Comparison of ENCODE assay signal across 8 mouse cellular contexts in the genomic region with DNA sequence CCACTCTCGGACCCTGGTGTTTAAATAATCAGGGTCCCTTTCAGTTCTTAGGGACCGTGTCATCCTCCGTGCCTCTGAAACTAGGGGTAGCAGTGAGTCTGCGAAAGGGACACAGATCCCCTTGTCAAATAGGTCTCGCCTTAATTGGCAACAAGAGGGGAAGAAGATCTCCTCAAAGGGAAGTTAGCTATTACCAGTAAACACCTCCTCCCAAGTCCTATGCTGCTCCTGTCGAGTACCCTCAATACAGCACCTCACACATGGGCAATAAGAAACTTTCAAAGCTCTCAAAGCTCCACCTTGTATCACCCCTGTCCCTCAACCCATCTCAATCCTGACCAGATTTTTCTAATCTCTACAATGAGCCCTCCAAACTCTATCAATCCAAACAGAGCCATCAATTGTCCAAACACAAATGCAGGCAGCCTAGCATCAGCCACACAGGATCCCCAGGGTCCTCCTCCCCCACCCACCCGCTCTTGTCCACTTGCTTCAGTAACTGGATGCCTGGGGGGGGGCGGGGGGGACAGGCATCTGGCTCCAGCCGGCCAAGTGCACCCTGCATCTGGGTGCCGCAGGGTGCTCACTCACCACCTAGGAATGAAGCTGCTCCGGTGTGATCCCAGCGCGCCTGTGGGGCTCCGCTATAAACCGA. TPM values are rescaled to one million over a fixed set of nuclear protein-coding genes. Genes with fewer than 3 reads are reported as not detected.
DNase-seq lines count a peak whose midpoint lies in the region; ATAC-seq lines count a peak whose summit lies in the region.

No protein-coding gene starts in this region.

- peak overlapping the region; percentile 73 for H3K4me3 ChIP-seq in heart, embryonic 11.5 days (ENCODE audit: low read depth, low read length)
- H3K4me3 ChIP-seq in forebrain, embryonic 14.5 days (ENCODE audit: low read depth, low read length): peak overlapping the region; percentile 45
- peak overlapping the region; percentile 70 for H3K4me3 ChIP-seq in liver, embryonic 16.5 days (ENCODE audit: low read depth, low read length)

- H3K4me1 ChIP-seq in heart, embryonic 11.5 days (ENCODE audit: control insufficient read depth, insufficient read depth, low read length): peaks cover 9% of the 10 kb centered on the region; the same call in 1 of the 2 replicates
- peaks cover 4% of the 10 kb centered on the region for H3K4me1 ChIP-seq in forebrain, embryonic 14.5 days (ENCODE audit: control insufficient read depth, insufficient read depth, low read length)
- peaks cover 18% of the 10 kb centered on the region for H3K4me1 ChIP-seq in liver, embryonic 16.5 days (ENCODE audit: control insufficient read depth, low read depth, low read length)

- no peak for ATAC-seq in heart, embryonic 11.5 days (replicated peaks; ENCODE audit: insufficient number of reproducible peaks, low FRiP score, low TSS enrichment)
- no peak for ATAC-seq in forebrain, embryonic 14.5 days
- no peak for ATAC-seq in liver, embryonic 16.5 days (ENCODE audit: low read depth)
- no peak for ATAC-seq in inflammation-experienced regulatory T-cells, adult 6 months

- no peaks in the 10 kb centered on the region for H3K36me3 ChIP-seq in heart, embryonic 11.5 days (ENCODE audit: control insufficient read depth, insufficient read depth, low read length)
- H3K36me3 ChIP-seq in forebrain, embryonic 14.5 days (ENCODE audit: control insufficient read depth, insufficient read depth, low read length): 0 out of 2 replicates have a peak, but pooled peaks cover 3% of the 10 kb centered on the region
- no peaks in the 10 kb centered on the region for H3K36me3 ChIP-seq in liver, embryonic 16.5 days (ENCODE audit: control insufficient read depth, insufficient read depth)

- no peaks in the 10 kb centered on the region for H3K27me3 ChIP-seq in heart, embryonic 11.5 days (ENCODE audit: control insufficient read depth, insufficient read depth, low read length)
- H3K27me3 ChIP-seq in forebrain, embryonic 14.5 days (replicated peaks; ENCODE audit: control insufficient read depth, insufficient read depth, low read length): no peaks in the 10 kb centered on the region
- no peaks in the 10 kb centered on the region for H3K27me3 ChIP-seq in liver, embryonic 16.5 days (ENCODE audit: control insufficient read depth, insufficient read depth, low read depth, low read length)

- H3K9ac ChIP-seq in heart, embryonic 11.5 days (ENCODE audit: low read depth, low read length): peak overlapping the region; percentile 72
- peak overlapping the region; percentile 72 for H3K9ac ChIP-seq in forebrain, embryonic 14.5 days (ENCODE audit: low read length)
- H3K9ac ChIP-seq in liver, embryonic 16.5 days (ENCODE audit: low read depth, low read length): peak overlapping the region; percentile 65

- H3K9me3 ChIP-seq in heart, embryonic 11.5 days (replicated peaks; ENCODE audit: control insufficient read depth, low read length): no peaks in the 10 kb centered on the region
- H3K9me3 ChIP-seq in forebrain, embryonic 14.5 days (replicated peaks; ENCODE audit: control insufficient read depth, low read length): no peaks in the 10 kb centered on the region
- no peaks in the 10 kb centered on the region for H3K9me3 ChIP-seq in liver, embryonic 16.5 days (replicated peaks; ENCODE audit: control insufficient read depth, low read length)

- H3K27ac ChIP-seq in heart, embryonic 11.5 days (ENCODE audit: low read depth, low read length): no peak overlapping the region
- H3K27ac ChIP-seq in forebrain, embryonic 14.5 days (ENCODE audit: low read depth, low read length): no peak overlapping the region; the same call in 1 of the 2 replicates
- no peak overlapping the region for H3K27ac ChIP-seq in liver, embryonic 16.5 days (ENCODE audit: low read length)

- H3K4me2 ChIP-seq in heart, embryonic 11.5 days: peak overlapping the region; percentile 98
- peak overlapping the region; percentile 95 for H3K4me2 ChIP-seq in forebrain, embryonic 14.5 days (ENCODE audit: low read length)
- H3K4me2 ChIP-seq in liver, embryonic 16.5 days (ENCODE audit: low read depth, low read length): peak overlapping the region; percentile 94

- DNase-seq in heart, postnatal 4 days: no peak
- peak; percentile 50 for DNase-seq in A20 (ENCODE audit: low read depth, low spot score)
- no peak for DNase-seq in forebrain, embryonic 14.5 days (ENCODE audit: low spot score)
- no peak for DNase-seq in spleen, postnatal 36 days (ENCODE audit: low spot score in 2 of 2)
- no peak for DNase-seq in thymus, postnatal 0 days (ENCODE audit: low spot score)

- 20% methylated on average over 15 of the region's 15 CpGs for whole genome bisulfite sequencing in heart, embryonic 11.5 days (ENCODE audit: insufficient replicate concordance)
- WGBS in forebrain, embryonic 14.5 days: 15% methylated on average over 15 of the region's 15 CpGs
- 13% methylated on average over 15 of the region's 15 CpGs for WGBS in liver, embryonic 16.5 days (ENCODE audit: insufficient replicate concordance)

RNA-seq across cellular contexts. Expression of gene Slc12a9, which starts 0.4 kb away (rescaled TPM):
- polyA plus RNA-seq in heart, embryonic 11.5 days (2014; fragmentation: Nextera tagmentation; extraction: Ambion mirVana): 5.1 and 5.6 TPM in 2 replicates
- 1 to 10 TPM; 5.0 to 5.5 TPM for total RNA-seq in heart, postnatal 4 days (2021)
- polyA plus RNA-seq in forebrain, embryonic 14.5 days (2014; fragmentation: Nextera tagmentation; extraction: Ambion mirVana): 6.2 and 9.9 TPM in 2 replicates
- 2.8 and 3.0 TPM in 2 replicates for polyA plus RNA-seq in liver, embryonic 16.5 days (2015; fragmentation: Nextera tagmentation; extraction: Ambion mirVana)
- 7.0 and 9.5 TPM in 2 replicates for polyA plus RNA-seq in thymus, postnatal 0 days (2015; fragmentation: Nextera tagmentation; extraction: Ambion mirVana)
- 10 to 100 TPM in 2 of 3 experiments, 1 to 10 TPM in 1; 6.0 to 15.2 (median 11.0) TPM for polyA plus RNA-seq in inflammation-experienced regulatory T-cells, adult 6 months (2017; shearing (Covaris generic))

RNA-seq across cellular contexts. Expression of gene Ephb4, which starts 16.9 kb away (rescaled TPM):
- 27.3 and 35.6 TPM in 2 replicates for polyA plus RNA-seq in heart, embryonic 11.5 days (2014; fragmentation: Nextera tagmentation; extraction: Ambion mirVana)
- 100 to 1,000 TPM; 102 to 108 TPM for total RNA-seq in heart, postnatal 4 days (2021)
- polyA plus RNA-seq in forebrain, embryonic 14.5 days (2014; fragmentation: Nextera tagmentation; extraction: Ambion mirVana): 6.2 and 8.0 TPM in 2 replicates
- 7.3 and 9.1 TPM in 2 replicates for polyA plus RNA-seq in liver, embryonic 16.5 days (2015; fragmentation: Nextera tagmentation; extraction: Ambion mirVana)
- 6.6 and 8.0 TPM in 2 replicates for polyA plus RNA-seq in thymus, postnatal 0 days (2015; fragmentation: Nextera tagmentation; extraction: Ambion mirVana)
- polyA plus RNA-seq in inflammation-experienced regulatory T-cells, adult 6 months (2017; shearing (Covaris generic)): not detected

RNA-seq across cellular contexts. Expression of gene Trip6, which starts 18.8 kb away (rescaled TPM):
- polyA plus RNA-seq in heart, embryonic 11.5 days (2014; fragmentation: Nextera tagmentation; extraction: Ambion mirVana): 36.7 and 41.1 TPM in 2 replicates
- 10 to 100 TPM; 32.5 to 36.0 TPM for total RNA-seq in heart, postnatal 4 days (2021)
- polyA plus RNA-seq in forebrain, embryonic 14.5 days (2014; fragmentation: Nextera tagmentation; extraction: Ambion mirVana): 18.2 and 18.4 TPM in 2 replicates
- 9.3 and 9.6 TPM in 2 replicates for polyA plus RNA-seq in liver, embryonic 16.5 days (2015; fragmentation: Nextera tagmentation; extraction: Ambion mirVana)
- 17.1 and 17.4 TPM in 2 replicates for polyA plus RNA-seq in thymus, postnatal 0 days (2015; fragmentation: Nextera tagmentation; extraction: Ambion mirVana)
- 1 to 10 TPM; 1.4 to 1.7 (median 1.6) TPM for polyA plus RNA-seq in inflammation-experienced regulatory T-cells, adult 6 months (2017; shearing (Covaris generic))

RNA-seq across cellular contexts. Expression of gene Srrt, which starts 25.5 kb away (rescaled TPM):
- polyA plus RNA-seq in heart, embryonic 11.5 days (2014; fragmentation: Nextera tagmentation; extraction: Ambion mirVana): 92.0 and 96.9 TPM in 2 replicates
- total RNA-seq in heart, postnatal 4 days (2021): 100 to 1,000 TPM; 108 to 119 TPM
- 78.9 and 95.2 TPM in 2 replicates for polyA plus RNA-seq in forebrain, embryonic 14.5 days (2014; fragmentation: Nextera tagmentation; extraction: Ambion mirVana)
- polyA plus RNA-seq in liver, embryonic 16.5 days (2015; fragmentation: Nextera tagmentation; extraction: Ambion mirVana): 68.0 and 69.7 TPM in 2 replicates
- polyA plus RNA-seq in thymus, postnatal 0 days (2015; fragmentation: Nextera tagmentation; extraction: Ambion mirVana): 114 and 118 TPM in 2 replicates
- polyA plus RNA-seq in inflammation-experienced regulatory T-cells, adult 6 months (2017; shearing (Covaris generic)): 10 to 100 TPM; 58.1 to 76.1 (median 61.2) TPM

RNA-seq across cellular contexts. Expression of gene Ufsp1, which starts 38.6 kb away (rescaled TPM):
- polyA plus RNA-seq in heart, embryonic 11.5 days (2014; fragmentation: Nextera tagmentation; extraction: Ambion mirVana): 9.1 and 10.3 TPM in 2 replicates
- total RNA-seq in heart, postnatal 4 days (2021): 1 to 10 TPM; 7.5 to 8.0 TPM
- polyA plus RNA-seq in forebrain, embryonic 14.5 days (2014; fragmentation: Nextera tagmentation; extraction: Ambion mirVana): 9.8 and 10.3 TPM in 2 replicates
- polyA plus RNA-seq in liver, embryonic 16.5 days (2015; fragmentation: Nextera tagmentation; extraction: Ambion mirVana): 7.0 and 7.8 TPM in 2 replicates
- polyA plus RNA-seq in thymus, postnatal 0 days (2015; fragmentation: Nextera tagmentation; extraction: Ambion mirVana): 16.6 and 21.0 TPM in 2 replicates
- 1 to 10 TPM in 2 of 3 experiments, under 1 TPM in 1; 0.32 to 2.0 (median 1.5) TPM for polyA plus RNA-seq in inflammation-experienced regulatory T-cells, adult 6 months (2017; shearing (Covaris generic))
